Mouse (Mus musculus) heart, embryonic 15.5 days (tissue): ENCODE data around the gene Prrt2. TPM values are rescaled to one million over a fixed set of nuclear protein-coding genes. Genes with fewer than 3 reads are reported as not detected.

Experiments
- ATAC-seq: fragments of 200-750 bp; cut with Nextera tagmentation; replicated peaks from 2 replicates; pipeline ENCODE4 v1.8.0; 2017; ENCODE audit warnings: low read depth, moderate TSS enrichment; ENCODE audit not compliant: insufficient number of reproducible peaks, insufficient read depth, low FRiP score
- H3K27ac ChIP-seq: fragments of 300-500 bp; sonication (generic); 2 replicates; pipeline ENCODE4 v1.5.1; 2015; ENCODE audit warnings: mild to moderate bottlenecking, inconsistent platforms
- H3K27me3 ChIP-seq: fragments of 300-500 bp; sonication (generic); 2 replicates; pipeline ENCODE4 v1.6.1; 2015; ENCODE audit warnings: inconsistent platforms
- H3K36me3 ChIP-seq: fragments of 300-500 bp; sonication (generic); 2 replicates; pipeline ENCODE4 v1.6.1; 2015; ENCODE audit warnings: mild to moderate bottlenecking, inconsistent platforms
- H3K4me1 ChIP-seq: fragments of 300-500 bp; sonication (generic); replicated peaks from 2 replicates; pipeline ENCODE4 v1.6.1; 2015; ENCODE audit warnings: inconsistent platforms
- H3K4me2 ChIP-seq: fragments of 300-500 bp; sonication (generic); 2 replicates; pipeline ENCODE4 v1.6.1; 2015; ENCODE audit warnings: inconsistent platforms, mild to moderate bottlenecking, moderate library complexity
- H3K4me3 ChIP-seq: fragments of 300-500 bp; sonication (generic); 2 replicates; pipeline ENCODE4 v1.5.1; 2015; ENCODE audit warnings: mild to moderate bottlenecking, inconsistent platforms
- H3K9ac ChIP-seq: fragments of 300-500 bp; sonication (generic); 2 replicates; pipeline ENCODE4 v1.6.1; 2015; ENCODE audit warnings: mild to moderate bottlenecking, inconsistent platforms
- H3K9me3 ChIP-seq: fragments of 300-500 bp; sonication (generic); replicated peaks from 2 replicates; pipeline ENCODE4 v1.6.1; 2016; ENCODE audit warnings: inconsistent platforms
- WGBS: fragments of 180-500 bp; shearing (Covaris S2); methylation state at CpG from one replicate; pipeline ENCODE4 v1.1.7; 2015; ENCODE audit warnings: mixed read lengths; 5-methylcytosine and 5-hydroxymethylcytosine counted together
- polyA plus RNA-seq: library from polyadenylated mRNA; unstranded; fragments of >200 nt; fragmentation: Nextera tagmentation; extraction: Ambion mirVana; gene quantifications from 2 replicates; pipeline ENCODE4 v1.2.1, GENCODE M21; 2015

The Prrt2 gene
- polyA plus RNA-seq, 1 experiment from 2014 or later: 1.9 TPM

DNA sequence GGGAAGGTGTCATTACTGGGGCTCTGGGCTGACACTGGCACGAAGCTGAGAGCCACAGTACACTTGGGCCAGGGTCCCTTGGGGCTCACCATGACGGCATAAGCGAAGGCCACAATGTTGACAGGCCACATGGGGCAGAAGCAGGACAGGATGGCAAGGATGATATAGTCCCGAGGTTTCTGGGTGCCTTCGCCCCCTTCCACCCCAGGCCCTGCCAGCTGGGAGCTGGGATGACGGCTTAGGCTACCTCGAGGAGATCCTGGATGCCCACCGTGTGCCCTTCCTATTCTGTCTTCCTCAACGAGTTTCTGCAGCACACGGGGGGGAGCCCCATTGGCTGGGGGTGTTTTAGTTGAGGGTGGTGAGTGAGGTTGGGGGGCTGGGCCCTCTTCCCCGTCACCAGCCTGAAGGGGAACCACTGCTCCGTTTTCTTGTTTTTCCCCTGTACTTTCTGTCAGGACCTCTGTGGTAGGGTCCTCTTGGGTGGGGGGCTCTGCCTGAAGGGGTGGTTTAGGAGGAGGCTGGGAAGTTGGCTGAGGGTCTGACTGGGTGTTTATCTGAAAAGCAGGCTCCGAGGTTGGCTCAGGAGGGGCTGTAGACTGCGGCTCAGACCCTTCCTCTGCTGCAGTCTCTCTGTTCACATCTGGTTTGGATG lies 1.6 kb downstream of the Prrt2 start:
- no peak for ATAC-seq
- Histone ChIP-seq H3K4me3 (no peak overlapping the region), H3K27me3 (no peaks in the 10 kb centered on the region), H3K27ac (peak overlapping the region; percentile 44; the same call in 1 of the 2 replicates), H3K4me1 (peaks cover 77% of the 10 kb centered on the region), H3K4me2 (peak overlapping the region; percentile 82), H3K9ac (no peak overlapping the region), H3K36me3 (peaks cover 24% of the 10 kb centered on the region), H3K9me3 (no peaks in the 10 kb centered on the region)
- 75% methylated on average over 14 of the region's 14 CpGs for WGBS

DNA sequence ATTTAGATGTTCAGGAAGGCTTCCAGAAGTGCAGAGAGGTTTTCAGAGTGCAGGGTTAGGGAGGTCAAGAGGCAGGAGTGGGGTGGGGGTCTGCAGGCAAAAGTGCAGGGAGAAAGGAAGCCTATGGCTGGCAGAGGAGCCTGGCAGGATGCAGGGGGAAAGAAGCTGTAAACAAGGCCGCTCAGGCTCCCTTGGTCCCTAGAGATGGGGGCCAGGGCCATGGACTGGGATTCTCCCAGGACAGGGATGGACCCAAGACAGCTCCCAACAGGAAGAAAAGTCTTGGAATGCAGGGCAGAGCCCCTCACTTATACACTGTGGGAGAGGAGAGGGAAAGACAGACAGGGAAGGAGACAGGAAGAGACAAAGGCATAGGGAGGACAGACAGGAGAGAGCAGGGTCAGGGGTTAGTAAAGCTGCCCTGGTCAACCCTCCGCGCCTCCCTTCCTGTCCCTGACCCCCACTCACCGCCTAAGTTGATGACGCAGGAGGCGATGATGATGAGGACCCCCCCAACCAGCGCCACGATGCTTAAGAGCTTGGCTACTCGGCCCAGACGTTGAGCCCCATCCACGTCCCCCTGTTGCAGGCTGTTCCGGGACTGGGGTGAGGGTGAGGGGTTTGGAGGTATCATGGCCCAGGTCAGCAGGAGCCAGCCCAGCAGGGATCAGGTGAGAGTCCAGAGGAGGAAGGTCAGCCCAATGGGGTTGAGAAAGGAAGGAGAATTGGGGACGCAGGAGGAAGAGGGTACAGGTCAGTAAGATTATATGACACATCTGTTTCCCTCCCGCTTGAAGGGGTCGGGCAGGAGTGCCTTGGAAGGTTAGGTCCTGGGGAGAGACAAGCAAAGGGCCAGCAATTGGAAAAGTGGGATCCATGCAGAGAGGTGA lies 2.4 kb downstream of the Prrt2 start:
- 81% methylated on average over 15 of the region's 15 CpGs for WGBS
- no peak overlapping the region for H3K4me2 ChIP-seq
- no peak for ATAC-seq
- H3K9ac ChIP-seq: no peak overlapping the region
- peak overlapping the region; percentile 99; the same call in 1 of the 2 replicates for H3K27ac ChIP-seq
- no peak overlapping the region for H3K4me3 ChIP-seq
- peaks cover 21% of the 10 kb centered on the region for H3K36me3 ChIP-seq
- no peaks in the 10 kb centered on the region for H3K27me3 ChIP-seq
- H3K4me1 ChIP-seq: peaks cover 76% of the 10 kb centered on the region
- no peaks in the 10 kb centered on the region for H3K9me3 ChIP-seq

DNA sequence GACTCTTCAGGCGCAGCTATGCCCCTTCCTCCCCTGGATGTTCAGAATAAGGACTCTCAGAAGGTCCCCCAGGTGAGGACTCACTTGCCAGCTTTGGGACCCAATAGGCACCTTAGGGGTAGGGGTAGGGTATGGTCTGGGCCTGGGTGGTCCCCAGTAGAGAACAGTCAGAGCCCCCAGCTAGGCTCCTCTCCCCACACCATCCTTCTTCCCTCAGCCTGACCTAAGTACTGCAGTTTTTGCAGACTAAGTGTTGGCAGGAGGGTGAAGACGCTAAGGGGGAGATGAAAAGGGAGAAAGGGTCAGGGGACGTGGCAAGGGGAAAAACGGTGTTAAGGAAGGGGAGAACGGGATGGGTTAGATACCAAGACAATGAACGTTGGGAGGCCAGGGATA lies 3.1 kb downstream of the Prrt2 start:
- Histone ChIP-seq H3K4me2 (no peak overlapping the region), H3K4me3 (no peak overlapping the region), H3K9me3 (no peaks in the 10 kb centered on the region), H3K27ac (peak overlapping the region; percentile 99), H3K9ac (no peak overlapping the region), H3K27me3 (no peaks in the 10 kb centered on the region), H3K4me1 (peaks cover 75% of the 10 kb centered on the region), H3K36me3 (peaks cover 17% of the 10 kb centered on the region)
- no peak for ATAC-seq
- 39% methylated on average over 6 of the region's 6 CpGs for WGBS

DNA sequence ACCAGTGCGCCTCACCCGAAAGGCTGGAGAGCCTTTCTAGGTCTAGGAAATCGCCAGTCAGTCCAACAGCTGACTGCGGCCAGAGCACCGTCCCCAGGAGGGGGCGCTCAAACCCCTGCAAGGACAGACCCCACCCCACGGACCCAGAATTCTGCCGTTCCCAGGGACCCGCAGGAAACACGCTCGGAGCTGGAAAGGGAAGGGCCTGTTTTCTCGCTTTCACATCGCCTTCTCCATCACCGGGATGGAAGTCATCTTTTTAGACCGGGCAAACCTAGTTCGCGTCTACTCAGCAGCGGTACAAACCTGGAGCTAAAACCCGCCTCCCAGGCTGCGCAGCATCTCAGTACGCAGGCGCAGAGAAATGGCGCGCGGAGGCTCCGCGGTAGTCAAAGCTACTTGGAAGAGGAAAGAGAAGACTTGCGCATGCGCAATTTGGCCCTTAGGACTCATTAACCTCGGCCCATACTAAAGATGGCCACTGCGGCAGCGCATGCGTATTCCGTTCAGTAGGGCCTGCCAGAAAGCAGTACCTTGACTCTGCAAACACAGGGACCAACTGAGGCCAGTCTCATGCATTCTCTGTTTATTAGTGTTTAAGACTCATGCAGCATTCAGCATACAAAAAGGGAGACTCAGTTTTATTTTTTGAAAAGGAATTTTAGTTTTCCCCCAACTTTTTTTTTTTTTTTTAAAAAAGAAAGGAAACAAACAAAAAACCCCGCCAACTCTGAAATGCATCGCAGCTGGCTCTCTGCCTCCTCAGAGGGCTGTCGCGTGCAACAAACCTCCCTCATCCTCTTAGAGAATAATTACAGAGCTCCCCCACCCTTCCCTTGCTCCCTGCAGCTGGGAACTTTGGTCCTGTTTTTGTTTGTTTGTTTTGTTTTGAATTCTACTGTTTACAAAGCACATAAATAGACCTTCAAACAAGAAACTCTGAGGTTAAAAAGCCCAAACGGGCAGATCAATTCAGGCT lies 3.8 kb downstream of the Prrt2 start, which contains the start of gene Pagr1a:
Gene Pagr1a, minus strand, starts transcription at position 382 of the 979 bp plus-strand sequence.
- no peaks in the 10 kb centered on the region for H3K27me3 ChIP-seq
- H3K9ac ChIP-seq: peak within 1 kb of the TSS; percentile 93
- H3K4me2 ChIP-seq: peak within 1 kb of the TSS; percentile 88
- H3K9me3 ChIP-seq: no peaks in the 10 kb centered on the region
- peaks cover 14% of the 10 kb centered on the region; the same call in 1 of the 2 replicates for H3K36me3 ChIP-seq
- peak within 1 kb of the TSS; percentile 77 for H3K4me3 ChIP-seq
- peak; percentile 79 for ATAC-seq
- H3K4me1 ChIP-seq: peaks cover 68% of the 10 kb centered on the region
- H3K27ac ChIP-seq: peak within 1 kb of the TSS; percentile 99
- WGBS: 4% methylated on average over 39 of the region's 39 CpGs

DNA sequence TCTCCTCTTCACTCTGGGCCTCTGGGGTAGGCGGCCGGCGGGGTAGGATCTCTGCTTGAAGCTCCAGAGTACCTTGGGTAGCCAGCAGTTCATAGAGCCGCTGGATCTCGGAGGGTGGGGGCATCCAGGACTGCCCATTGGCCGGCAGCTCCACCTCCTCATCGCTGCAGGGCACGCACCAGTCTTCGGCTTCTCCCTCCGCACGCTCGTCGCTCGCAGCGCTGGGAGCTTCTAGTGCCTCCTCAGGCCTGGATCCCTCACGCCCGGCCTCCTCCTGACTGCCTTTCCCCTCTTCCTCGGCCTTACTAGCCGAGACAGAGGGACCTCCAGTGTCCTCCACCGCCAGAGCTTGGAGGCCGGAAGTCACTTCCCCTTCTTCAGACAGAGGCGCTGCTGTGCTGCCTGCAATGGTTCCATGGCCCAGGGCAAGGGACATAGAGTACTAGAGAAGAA lies 4.5 kb downstream of the Prrt2 start:
- Histone ChIP-seq H3K27me3 (no peaks in the 10 kb centered on the region), H3K27ac (peak overlapping the region; percentile 99), H3K36me3 (peaks cover 11% of the 10 kb centered on the region; the same call in 1 of the 2 replicates), H3K4me2 (peak overlapping the region; percentile 88), H3K4me1 (peaks cover 61% of the 10 kb centered on the region), H3K4me3 (peak overlapping the region; percentile 77), H3K9me3 (no peaks in the 10 kb centered on the region), H3K9ac (peak overlapping the region; percentile 93)
- WGBS: 0% methylated on average over 22 of the region's 22 CpGs
- peak; percentile 54 for ATAC-seq

DNA sequence TGATC lies 4.7 kb downstream of the Prrt2 start, which contains the start of gene Pagr1b:
Gene Pagr1b, minus strand, starts transcription at position 4 of the 5 bp plus-strand sequence.
- peaks cover 11% of the 10 kb centered on the region; the same call in 1 of the 2 replicates for H3K36me3 ChIP-seq
- H3K27me3 ChIP-seq: no peaks in the 10 kb centered on the region
- ATAC-seq: no peak
- H3K27ac ChIP-seq: peak within 1 kb of the TSS; percentile 99
- H3K9me3 ChIP-seq: no peaks in the 10 kb centered on the region
- peak within 1 kb of the TSS; percentile 88 for H3K4me2 ChIP-seq
- H3K4me3 ChIP-seq: peak within 1 kb of the TSS; percentile 77
- H3K9ac ChIP-seq: peak within 1 kb of the TSS; percentile 93
- H3K4me1 ChIP-seq: peaks cover 59% of the 10 kb centered on the region

DNA sequence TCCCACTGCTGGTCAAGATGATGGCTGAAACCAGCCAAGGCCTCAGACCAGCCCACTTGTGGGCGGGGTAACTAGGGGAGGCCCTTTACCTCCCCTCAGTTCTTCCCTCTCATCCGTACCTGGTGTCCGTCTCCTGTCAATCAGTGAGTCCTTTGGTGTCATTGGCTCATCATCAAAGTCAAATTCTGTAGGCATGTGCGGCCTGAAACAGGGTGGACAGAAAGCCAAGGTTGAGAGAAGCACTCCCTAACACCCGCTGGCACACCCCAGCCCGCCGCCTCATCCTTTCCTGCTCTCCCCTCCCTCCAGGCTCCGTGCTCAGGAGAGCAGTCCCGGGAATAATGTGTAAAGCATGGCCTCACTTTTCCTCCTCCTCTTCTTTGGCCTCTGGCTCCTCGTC lies 4.9 kb downstream of the Prrt2 start:
- peaks cover 57% of the 10 kb centered on the region for H3K4me1 ChIP-seq
- WGBS: 2% methylated on average over 10 of the region's 10 CpGs
- ATAC-seq: peak; percentile 28; the same call in 1 of the 2 replicates

DNA sequence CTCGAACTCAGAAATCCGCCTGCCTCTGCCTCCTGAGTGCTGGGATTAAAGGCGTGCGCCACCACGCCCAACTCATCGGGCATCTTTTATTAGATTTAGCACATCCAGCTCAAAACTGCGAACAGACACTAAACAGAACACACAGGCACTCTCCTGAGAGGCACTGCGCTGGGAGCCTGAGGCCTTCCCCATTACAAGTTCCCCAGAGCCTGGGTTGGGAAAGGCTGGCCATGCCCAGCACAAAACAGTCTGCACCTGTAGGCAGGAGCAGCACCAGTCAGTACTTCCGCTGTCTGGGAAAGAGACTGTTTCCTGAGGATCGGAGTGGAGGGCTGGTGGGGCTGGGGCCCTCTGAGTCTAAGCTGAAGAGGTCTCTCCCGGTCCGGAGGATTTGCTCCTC lies 6.0 kb downstream of the Prrt2 start:
- H3K27me3 ChIP-seq: no peaks in the 10 kb centered on the region
- peaks cover 11% of the 10 kb centered on the region; the same call in 1 of the 2 replicates for H3K36me3 ChIP-seq
- no peaks in the 10 kb centered on the region for H3K9me3 ChIP-seq
- H3K4me1 ChIP-seq: peaks cover 46% of the 10 kb centered on the region
- 84% methylated on average over 12 of the region's 12 CpGs for WGBS
- H3K27ac ChIP-seq: no peak overlapping the region
- no peak overlapping the region for H3K4me3 ChIP-seq
- ATAC-seq: no peak
- H3K4me2 ChIP-seq: peak overlapping the region; percentile 88
- H3K9ac ChIP-seq: no peak overlapping the region

More for the DNA sequence above, 4.9 kb downstream of the Prrt2 start:
- H3K27ac ChIP-seq: peak overlapping the region; percentile 99
- H3K4me2 ChIP-seq: peak overlapping the region; percentile 88
- H3K9me3 ChIP-seq: no peaks in the 10 kb centered on the region
- no peaks in the 10 kb centered on the region for H3K27me3 ChIP-seq
- H3K9ac ChIP-seq: peak overlapping the region; percentile 93
- peak overlapping the region; percentile 77 for H3K4me3 ChIP-seq
- H3K36me3 ChIP-seq: peaks cover 11% of the 10 kb centered on the region; the same call in 1 of the 2 replicates

DNA sequence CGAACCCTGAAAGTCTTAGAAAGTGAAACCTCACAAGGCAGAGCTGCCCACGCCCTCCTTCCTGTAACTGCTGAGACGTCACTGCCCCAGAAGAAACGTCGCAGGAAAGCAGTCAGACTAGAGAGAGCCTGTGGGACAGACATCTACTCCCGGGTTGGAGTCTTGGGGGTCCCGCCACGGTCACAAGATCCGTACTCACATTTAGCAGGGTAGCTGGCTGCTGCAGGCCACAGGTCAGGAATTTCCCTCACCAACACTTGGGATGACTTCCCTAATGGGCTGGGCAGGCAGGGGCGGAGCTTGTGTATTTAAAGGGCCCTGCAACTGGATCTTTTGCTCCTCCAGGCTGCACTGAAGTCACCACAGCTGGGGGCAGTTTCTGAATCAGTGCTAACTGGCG lies 6.7 kb downstream of the Prrt2 start, which contains the start of gene Mvp:
Gene Mvp, minus strand, starts transcription at position 302 of the 400 bp plus-strand sequence.
- 18% methylated on average over 11 of the region's 11 CpGs for WGBS

DNA sequence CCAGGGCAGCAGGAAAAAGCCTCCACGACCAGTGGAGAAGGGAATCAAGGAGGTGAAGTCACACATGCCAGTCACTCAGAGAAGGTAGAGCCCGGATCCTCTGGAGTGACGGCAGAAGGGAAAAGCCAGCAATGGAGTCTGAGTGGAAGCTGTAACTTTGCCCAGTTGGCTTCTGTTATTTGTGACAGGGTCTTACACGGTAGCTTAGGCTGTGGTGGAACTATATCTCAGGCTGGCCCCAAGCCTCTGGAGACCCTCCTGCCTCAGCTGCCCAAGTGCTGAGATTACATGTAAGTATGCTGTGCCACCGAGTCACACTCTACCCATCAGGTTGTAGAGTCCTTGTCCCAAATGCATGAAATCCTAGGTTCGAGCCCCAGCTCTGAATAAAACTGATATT lies 7.6 kb downstream of the Prrt2 start:
- Histone ChIP-seq H3K27me3 (no peaks in the 10 kb centered on the region), H3K9ac (no peak overlapping the region), H3K4me1 (peaks cover 42% of the 10 kb centered on the region), H3K36me3 (peaks cover 11% of the 10 kb centered on the region; the same call in 1 of the 2 replicates), H3K27ac (no peak overlapping the region), H3K9me3 (no peaks in the 10 kb centered on the region), H3K4me3 (0 out of 2 replicates have a peak overlapping the region, but pooled peaks have one; percentile 56), H3K4me2 (peak overlapping the region; percentile 88; the same call in 1 of the 2 replicates)
- ATAC-seq: no peak
- WGBS: 87% methylated on average over 6 of the region's 6 CpGs

More for the DNA sequence above, 6.7 kb downstream of the Prrt2 start, which contains the start of gene Mvp:
- peak within 1 kb of the TSS; percentile 88 for H3K4me2 ChIP-seq
- peak within 1 kb of the TSS; percentile 56 for H3K9ac ChIP-seq
- H3K9me3 ChIP-seq: no peaks in the 10 kb centered on the region
- H3K27me3 ChIP-seq: no peaks in the 10 kb centered on the region
- no peak for ATAC-seq
- peak within 1 kb of the TSS; percentile 60 for H3K27ac ChIP-seq
- peaks cover 11% of the 10 kb centered on the region; the same call in 1 of the 2 replicates for H3K36me3 ChIP-seq
- peaks cover 40% of the 10 kb centered on the region for H3K4me1 ChIP-seq
- peak within 1 kb of the TSS; percentile 77 for H3K4me3 ChIP-seq
